Mouse (Mus musculus): ENCODE data around the gene Tbcc. TPM values are rescaled to one million over a fixed set of nuclear protein-coding genes. Genes with fewer than 3 reads are reported as not detected.

The Tbcc gene
- 13.0 and 20.4 TPM in 2 replicates for total RNA-seq (2023)

GRCm38 (mm10) chr17:46890116-46890815 is at the start of gene Tbcc:
Gene Tbcc, plus strand, starts transcription at chr17:46890684.

GRCm38 (mm10) chr17:46857903-46858748 is 32.4 kb upstream of the Tbcc start, which contains the start of gene Bicral:
Gene Bicral, minus strand, starts transcription at chr17:46858482.

GRCm38 (mm10) chr17:46910186-46910585 is 19.7 kb downstream of the Tbcc start, which contains the start of gene Prph2:
Gene Prph2, plus strand, starts transcription at chr17:46910459.

Other genes starting within 250 kb of the Tbcc start
- gene Klc4, start 244.7 kb upstream of the Tbcc start, total RNA-seq (2023), result 28.2 and 32.4 TPM in 2 replicates
- gene Mrpl2, start 244.5 kb upstream of the Tbcc start, total RNA-seq (2023), result 15.6 and 21.9 TPM in 2 replicates
- 1.2 and 3.0 TPM in 2 replicates for gene Cul7, start 240.3 kb upstream of the Tbcc start, total RNA-seq (2023)
- gene Rrp36, start 216.3 kb upstream of the Tbcc start, total RNA-seq (2023), result 8.5 and 14.2 TPM in 2 replicates
- gene Mea1, start 211.9 kb upstream of the Tbcc start, total RNA-seq (2023), result 34.1 and 39.8 TPM in 2 replicates
- gene Klhdc3, start 209.8 kb upstream of the Tbcc start, total RNA-seq (2023), result 37.8 and 49.3 TPM in 2 replicates
- 26.0 and 27.5 TPM in 2 replicates for gene Ppp2r5d, start 185.6 kb upstream of the Tbcc start, total RNA-seq (2023)
- gene Pex6, start 179.2 kb upstream of the Tbcc start, total RNA-seq (2023), result 18.7 and 24.4 TPM in 2 replicates
- gene Gnmt, start 161.5 kb upstream of the Tbcc start, total RNA-seq (2023), result 3.2 and 3.7 TPM in 2 replicates
- gene Cnpy3, start 138.5 kb upstream of the Tbcc start, total RNA-seq (2023), result 77.2 and 118 TPM in 2 replicates
- not detected in 2 replicates for gene Ptcra, start 127.0 kb upstream of the Tbcc start, total RNA-seq (2023)
- 8.1 and 10.7 TPM in 2 replicates for gene 2310039H08Rik, start 118.0 kb upstream of the Tbcc start, total RNA-seq (2023)
- 36.0 and 45.6 TPM in 2 replicates for gene Rpl7l1, start 108.0 kb upstream of the Tbcc start, total RNA-seq (2023)
- gene Bicral, start 32.2 kb upstream of the Tbcc start, total RNA-seq (2023), result 26.0 and 32.4 TPM in 2 replicates
- gene Prph2, start 19.8 kb downstream of the Tbcc start, total RNA-seq (2023), result not detected in 2 replicates
- 61.4 and 80.0 TPM in 2 replicates for gene Ubr2, start 119.9 kb downstream of the Tbcc start, total RNA-seq (2023)

Measured in neutrophil, adult 65 days (primary cell).